Mouse (Mus musculus): ENCODE measurements at regions not wholly inside any gene's neighbourhood (a gene's known extent, or its start where the extent isn't known, plus 50 kb on each side); places are given as distances from the start of the nearest gene placed in this dataset.

DNA sequence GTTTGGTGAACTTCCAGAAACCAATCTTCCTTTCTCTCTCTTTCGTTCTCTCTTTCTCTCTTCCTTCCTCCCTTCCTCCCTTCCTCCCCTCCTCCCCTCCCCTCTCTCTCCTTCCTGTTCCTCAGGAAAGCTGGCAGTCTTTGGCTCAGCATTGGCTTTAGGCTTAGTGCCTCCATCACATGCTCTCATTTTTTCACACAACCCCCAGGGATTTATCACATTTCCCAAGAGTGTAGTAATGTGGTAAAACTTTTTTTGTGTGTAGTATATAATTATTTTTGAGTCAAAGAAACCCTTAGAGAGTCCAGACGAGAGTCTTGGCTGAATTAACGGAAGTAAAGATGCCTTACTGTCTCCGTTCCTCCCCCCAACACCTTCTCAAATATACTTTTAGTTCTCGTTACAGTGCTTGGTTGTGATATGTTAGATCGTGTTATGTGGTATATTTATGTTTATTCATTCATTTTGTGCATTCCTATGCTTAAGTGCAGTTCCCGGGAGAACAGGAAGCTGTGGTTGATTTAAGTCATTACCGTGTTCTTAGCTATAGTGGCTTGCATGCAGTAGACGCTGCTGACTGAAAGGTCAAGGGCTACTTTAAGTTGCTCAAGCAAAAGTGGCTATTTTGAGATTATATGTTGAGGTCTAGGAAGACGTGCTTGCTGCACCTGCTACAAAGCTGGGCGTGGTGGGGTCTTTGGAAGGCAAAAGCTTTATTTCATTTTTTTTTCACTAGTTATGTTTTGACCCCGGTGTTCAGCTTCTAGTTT, 194.7 kb upstream of the Gjb5 start:
- DNase-seq = no peak
- 49% methylated on average over 12 of the region's 12 CpGs for WGBS
- TF ChIP-seq CTCF (IDR thresholded peaks at IDR 0.05; ENCODE audit: low read depth) = no peak

DNA sequence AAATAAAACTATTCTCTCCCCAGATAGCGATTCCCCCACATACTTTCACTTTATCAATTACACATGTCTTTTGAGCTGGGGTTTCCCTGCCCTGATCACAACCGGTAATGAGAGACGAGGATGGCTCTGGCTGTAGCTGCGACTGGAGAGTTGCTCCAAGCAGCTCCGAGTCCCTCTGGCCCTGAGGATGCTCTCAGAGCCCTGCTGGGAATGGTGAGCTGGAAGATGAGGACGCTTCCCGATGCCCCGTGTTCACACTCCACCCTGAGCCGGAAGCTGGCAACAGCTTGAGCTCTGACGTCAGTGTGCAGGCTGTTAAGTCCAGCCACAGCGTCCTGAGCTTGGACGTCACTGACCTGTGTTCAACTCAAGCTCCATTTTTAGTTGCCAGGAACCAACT, 191.6 kb upstream of the Gjb5 start:
- TF ChIP-seq CTCF (IDR thresholded peaks at IDR 0.05; ENCODE audit: low read depth) = no peak
- H3K4me1 ChIP-seq (ENCODE audit: insufficient read depth) = no peaks in the 10 kb centered on the region
- no peak overlapping the region for H3K27ac ChIP-seq (ENCODE audit: low read depth)
- no peaks in the 10 kb centered on the region for H3K9me3 ChIP-seq (ENCODE audit: low read depth, low read length)
- peak overlapping the region; percentile 6; the same call in 1 of the 2 replicates for H3K4me3 ChIP-seq (ENCODE audit: low read depth, low read length)
- ATAC-seq (ENCODE audit: insufficient read depth) (peak; percentile 58; the same call in 1 of the 2 replicates), DNase-seq (peak; percentile 60)
- H3K36me3 ChIP-seq (ENCODE audit: insufficient read depth) = no peaks in the 10 kb centered on the region
- H3K4me2 ChIP-seq = peak overlapping the region; percentile 51
- 34% methylated on average over 12 of the region's 12 CpGs for WGBS
- no peaks in the 10 kb centered on the region for H3K27me3 ChIP-seq (ENCODE audit: insufficient read depth, low read length)
- no peak overlapping the region for H3K9ac ChIP-seq

More for the DNA sequence above, 194.7 kb upstream of the Gjb5 start:
- Histone ChIP-seq H3K9me3 (ENCODE audit: low read depth, low read length) (no peaks in the 10 kb centered on the region), H3K27ac (ENCODE audit: low read depth) (no peak overlapping the region), H3K4me1 (ENCODE audit: insufficient read depth) (no peaks in the 10 kb centered on the region), H3K36me3 (ENCODE audit: insufficient read depth) (no peaks in the 10 kb centered on the region), H3K27me3 (ENCODE audit: insufficient read depth, low read length) (no peaks in the 10 kb centered on the region), H3K9ac (no peak overlapping the region), H3K4me3 (ENCODE audit: low read depth, low read length) (no peak overlapping the region), H3K4me2 (no peak overlapping the region)
- no peak for ATAC-seq (ENCODE audit: insufficient read depth)

DNA sequence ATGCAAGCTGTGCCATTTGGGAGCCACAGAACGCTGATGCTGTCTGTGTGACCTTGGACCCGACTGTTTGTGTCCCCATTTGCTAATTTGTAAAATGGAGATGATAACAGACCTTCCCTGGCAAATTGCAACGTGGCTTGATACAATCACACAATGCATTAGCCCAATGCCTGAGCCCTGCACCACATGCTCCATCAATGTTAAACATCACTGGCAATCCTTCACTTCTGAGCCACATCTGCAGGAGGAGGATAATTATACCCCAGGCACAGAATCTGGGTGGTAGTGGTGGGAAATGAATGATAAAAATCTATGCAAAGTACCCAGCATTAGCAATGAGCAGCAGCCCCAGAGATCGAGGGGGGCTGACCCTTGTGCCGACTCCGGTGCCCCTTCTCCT, 191.0 kb upstream of the Gjb5 start:
- H3K36me3 ChIP-seq (ENCODE audit: insufficient read depth) = no peaks in the 10 kb centered on the region
- no peaks in the 10 kb centered on the region for H3K4me1 ChIP-seq (ENCODE audit: insufficient read depth)
- no peaks in the 10 kb centered on the region for H3K27me3 ChIP-seq (ENCODE audit: insufficient read depth, low read length)
- no peaks in the 10 kb centered on the region for H3K9me3 ChIP-seq (ENCODE audit: low read depth, low read length)
- no peak overlapping the region for H3K9ac ChIP-seq
- 46% methylated on average over 6 of the region's 6 CpGs for WGBS
- ATAC-seq (ENCODE audit: insufficient read depth) (no peak), DNase-seq (no peak)
- H3K27ac ChIP-seq (ENCODE audit: low read depth) = no peak overlapping the region
- no peak overlapping the region for H3K4me2 ChIP-seq
- TF ChIP-seq CTCF (IDR thresholded peaks at IDR 0.05; ENCODE audit: low read depth) = no peak
- H3K4me3 ChIP-seq (ENCODE audit: low read depth, low read length) = no peak overlapping the region

DNA sequence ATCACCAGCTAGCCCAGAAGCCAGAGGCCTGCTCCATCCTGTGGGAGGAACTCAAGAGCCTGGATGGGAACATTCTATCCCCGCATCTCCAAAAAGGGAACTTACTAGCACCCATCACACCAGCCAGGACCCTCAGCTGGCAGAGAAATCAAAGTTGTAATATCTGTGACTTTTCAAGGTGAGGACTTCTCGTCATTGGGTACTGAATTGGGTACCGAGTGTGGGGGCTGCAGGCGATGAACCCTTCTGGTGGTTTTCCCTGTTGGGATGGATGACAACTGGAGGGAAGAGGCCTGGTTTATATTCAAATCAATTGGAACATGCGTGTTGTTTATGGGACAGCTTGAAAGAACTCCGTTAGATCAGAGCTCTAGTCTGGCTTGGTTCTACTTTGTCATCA, 187.1 kb upstream of the Gjb5 start:
- Histone ChIP-seq H3K4me1 (ENCODE audit: insufficient read depth) (no peaks in the 10 kb centered on the region), H3K4me2 (no peak overlapping the region), H3K27ac (ENCODE audit: low read depth) (no peak overlapping the region), H3K27me3 (ENCODE audit: insufficient read depth, low read length) (no peaks in the 10 kb centered on the region), H3K36me3 (ENCODE audit: insufficient read depth) (no peaks in the 10 kb centered on the region), H3K4me3 (ENCODE audit: low read depth, low read length) (no peak overlapping the region), H3K9me3 (ENCODE audit: low read depth, low read length) (no peaks in the 10 kb centered on the region), H3K9ac (no peak overlapping the region)
- 84% methylated on average over 6 of the region's 6 CpGs for WGBS
- no peak for DNase-seq
- ATAC-seq (ENCODE audit: insufficient read depth) = no peak
- no peak for TF ChIP-seq CTCF (IDR thresholded peaks at IDR 0.05; ENCODE audit: low read depth)

DNA sequence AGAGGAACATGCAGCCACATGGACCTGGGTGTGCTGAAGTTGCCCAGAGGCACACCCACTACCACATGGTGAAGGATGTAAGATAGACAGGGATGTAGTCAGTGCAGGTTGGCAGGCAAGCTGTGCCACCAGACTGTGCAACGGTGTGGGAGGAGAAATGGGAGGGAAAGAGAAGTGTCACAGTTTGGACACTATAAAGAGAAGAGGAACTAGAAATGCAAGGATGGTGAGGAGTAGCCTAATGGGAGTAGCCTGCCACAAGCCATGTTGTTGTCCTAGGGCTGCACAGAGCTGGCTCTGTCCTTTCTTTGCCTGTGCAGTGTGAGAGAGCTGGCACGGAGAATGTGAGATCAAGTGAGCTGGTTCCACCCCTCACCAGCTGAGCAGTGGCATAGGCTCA, 185.3 kb upstream of the Gjb5 start:
- WGBS = 90% methylated on average over 2 of the region's 2 CpGs
- H3K36me3 ChIP-seq (ENCODE audit: insufficient read depth) = no peaks in the 10 kb centered on the region
- no peaks in the 10 kb centered on the region for H3K9me3 ChIP-seq (ENCODE audit: low read depth, low read length)
- H3K27me3 ChIP-seq (ENCODE audit: insufficient read depth, low read length) = no peaks in the 10 kb centered on the region
- TF ChIP-seq CTCF (IDR thresholded peaks at IDR 0.05; ENCODE audit: low read depth) = no peak
- no peak overlapping the region for H3K9ac ChIP-seq
- no peak for DNase-seq
- ATAC-seq (ENCODE audit: insufficient read depth) = no peak
- no peak overlapping the region for H3K4me2 ChIP-seq
- H3K4me3 ChIP-seq (ENCODE audit: low read depth, low read length) = no peak overlapping the region
- H3K4me1 ChIP-seq (ENCODE audit: insufficient read depth) = no peaks in the 10 kb centered on the region
- no peak overlapping the region for H3K27ac ChIP-seq (ENCODE audit: low read depth)

DNA sequence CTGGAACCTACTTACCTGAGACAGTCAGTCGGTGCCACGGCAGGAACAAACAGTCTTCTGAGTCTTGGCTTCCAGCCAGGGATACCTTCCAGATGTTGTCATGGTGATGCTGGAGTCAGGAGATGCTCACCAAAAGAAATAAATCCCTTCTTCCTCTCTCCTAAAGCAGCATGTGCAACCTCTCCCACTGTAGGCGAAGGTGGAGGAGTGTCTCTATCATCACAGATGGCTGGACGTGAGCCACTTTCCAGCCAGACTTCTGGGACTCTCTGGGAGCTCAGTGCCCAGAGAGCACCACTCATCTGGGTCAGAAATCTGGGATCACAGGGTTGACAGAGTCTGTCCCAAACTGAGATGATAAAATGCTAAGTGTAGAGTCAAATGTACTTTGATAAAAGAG, 184.8 kb upstream of the Gjb5 start:
- Histone ChIP-seq H3K4me1 (ENCODE audit: insufficient read depth) (no peaks in the 10 kb centered on the region), H3K9ac (no peak overlapping the region), H3K27ac (ENCODE audit: low read depth) (no peak overlapping the region), H3K27me3 (ENCODE audit: insufficient read depth, low read length) (no peaks in the 10 kb centered on the region), H3K36me3 (ENCODE audit: insufficient read depth) (no peaks in the 10 kb centered on the region), H3K4me3 (ENCODE audit: low read depth, low read length) (no peak overlapping the region), H3K4me2 (no peak overlapping the region), H3K9me3 (ENCODE audit: low read depth, low read length) (no peaks in the 10 kb centered on the region)
- DNase-seq (no peak), ATAC-seq (ENCODE audit: insufficient read depth) (no peak)
- WGBS = 59% methylated on average over 4 of the region's 4 CpGs
- no peak for TF ChIP-seq CTCF (IDR thresholded peaks at IDR 0.05; ENCODE audit: low read depth)

DNA sequence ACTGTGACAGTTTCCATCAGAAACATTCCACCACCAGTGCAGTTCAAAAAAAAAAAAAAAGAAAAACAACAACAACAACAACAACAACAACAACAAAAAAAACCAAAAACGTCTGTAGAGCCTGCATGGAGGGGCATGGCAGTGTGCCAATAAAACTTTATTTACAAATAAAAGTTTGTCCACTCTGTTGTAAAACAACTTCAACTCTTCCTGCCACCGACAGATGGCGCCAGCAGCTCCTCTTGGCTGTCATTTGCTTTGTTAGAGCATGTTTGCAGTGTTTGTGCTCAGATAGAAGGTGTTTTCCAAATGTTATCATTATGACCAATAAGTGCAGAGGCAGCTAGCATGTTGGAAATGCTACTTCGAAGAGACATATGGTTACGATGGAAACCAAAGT, 179.0 kb upstream of the Gjb5 start:
- Histone ChIP-seq H3K36me3 (ENCODE audit: insufficient read depth) (no peaks in the 10 kb centered on the region), H3K27me3 (ENCODE audit: insufficient read depth, low read length) (no peaks in the 10 kb centered on the region), H3K4me3 (ENCODE audit: low read depth, low read length) (no peak overlapping the region), H3K27ac (ENCODE audit: low read depth) (no peak overlapping the region), H3K9me3 (ENCODE audit: low read depth, low read length) (no peaks in the 10 kb centered on the region), H3K4me1 (ENCODE audit: insufficient read depth) (no peaks in the 10 kb centered on the region), H3K9ac (no peak overlapping the region), H3K4me2 (no peak overlapping the region)
- no peak for ATAC-seq (ENCODE audit: insufficient read depth)
- WGBS = 43% methylated on average over 5 of the region's 5 CpGs
- DNase-seq = peak; percentile 42
- peak; percentile 65 for TF ChIP-seq CTCF (IDR thresholded peaks at IDR 0.05; ENCODE audit: low read depth)
